Mouse (Mus musculus) midbrain, embryonic 10.5 days (tissue): Measurements from ENCODE around the gene Eapp. TPM values are rescaled to one million over a fixed set of nuclear protein-coding genes. Genes with fewer than 3 reads are reported as not detected.
"Not testable (repeated sequence)": the region's sequence is repeated elsewhere in the genome, so short reads cannot be mapped to it uniquely, and the experiment has no call there.

ENCODE experiments used
- DNase-seq: peaks from one replicate; pipeline ENCODE4 v3.0.0-alpha.2; 2017; ENCODE audit warnings: low spot score
- H3K27ac ChIP-seq: fragments of 300-500 bp; sonication (generic); replicated peaks from 2 replicates; pipeline ENCODE4 v1.5.1; 2016; ENCODE audit warnings: mild to moderate bottlenecking
- H3K27me3 ChIP-seq: fragments of 300-500 bp; sonication (generic); 2 replicates; pipeline ENCODE4 v1.6.1; 2016; ENCODE audit warnings: low read depth, mild to moderate bottlenecking; ENCODE audit not compliant: poor library complexity, severe bottlenecking
- H3K36me3 ChIP-seq: fragments of 300-500 bp; sonication (generic); 2 replicates; pipeline ENCODE4 v1.6.1; 2016; ENCODE audit warnings: mild to moderate bottlenecking, moderate library complexity
- H3K4me1 ChIP-seq: fragments of 300-500 bp; sonication (generic); 2 replicates; pipeline ENCODE4 v1.6.1; 2016
- H3K4me3 ChIP-seq: fragments of 300-500 bp; sonication (generic); 2 replicates; pipeline ENCODE4 v1.5.1; 2016; ENCODE audit warnings: mild to moderate bottlenecking, moderate library complexity
- H3K9me3 ChIP-seq: fragments of 300-500 bp; sonication (generic); replicated peaks from 2 replicates; pipeline ENCODE4 v1.6.1; 2016; ENCODE audit warnings: mild to moderate bottlenecking
- WGBS: fragments of 180-500 bp; shearing (Covaris S2); methylation state at CpG from one replicate; pipeline ENCODE4 v1.1.7; 2016; 5-methylcytosine and 5-hydroxymethylcytosine counted together
- polyA plus RNA-seq: library from polyadenylated mRNA; unstranded; fragments of >200 nt; fragmentation: Nextera tagmentation; extraction: Ambion mirVana; gene quantifications from 2 replicates; pipeline ENCODE4 v1.2.1, GENCODE M21; 2016

Gene Eapp
- polyA plus RNA-seq: 71.0 and 73.0 TPM in 2 replicates

DNA sequence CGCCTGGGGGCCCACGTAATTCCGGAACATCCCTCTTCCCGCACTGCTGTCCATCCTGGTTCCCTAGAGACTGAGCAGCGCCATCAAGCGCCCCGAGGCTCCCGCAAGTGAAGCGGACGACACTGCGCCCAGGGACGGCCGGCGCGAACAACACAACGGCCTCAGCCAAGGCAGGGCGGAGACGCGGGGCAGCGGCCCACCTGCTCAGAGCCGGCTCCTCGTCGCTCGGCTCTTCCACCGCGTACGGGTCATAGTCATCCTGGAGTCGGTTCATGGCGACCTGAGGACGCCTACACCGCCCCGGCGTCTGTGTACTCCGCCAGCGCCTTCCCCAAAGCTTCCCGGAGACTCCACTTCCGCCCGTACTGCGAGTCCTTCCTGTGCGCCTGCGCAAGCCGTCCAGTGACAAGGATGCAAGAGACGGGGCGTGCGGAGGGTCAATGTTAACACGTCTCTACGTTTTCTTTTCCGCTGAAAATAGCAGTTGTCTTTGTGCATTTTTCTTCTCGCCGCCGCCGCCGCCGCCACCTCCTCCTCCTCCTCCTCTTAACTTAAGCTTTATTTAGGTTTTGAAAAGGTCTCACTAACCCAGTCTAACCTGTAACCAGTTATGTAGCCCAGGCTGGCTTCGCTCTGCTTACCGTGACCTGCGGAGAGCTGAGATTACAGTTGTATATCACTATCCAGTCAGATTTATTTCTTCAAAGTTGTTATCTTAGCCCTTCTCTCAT is at the start of gene Eapp:
Gene Eapp, minus strand, starts transcription at position 387 of the 731 bp plus-strand sequence.
- Histone ChIP-seq H3K27ac (peak within 1 kb of the TSS; percentile 96), H3K4me3 (peak within 1 kb of the TSS; percentile 78), H3K9me3 (no peaks in the 10 kb centered on the region), H3K36me3 (peaks cover 21% of the 10 kb centered on the region), H3K4me1 (peaks cover 6% of the 10 kb centered on the region), H3K27me3 (no peaks in the 10 kb centered on the region)
- peak; percentile 96 for DNase-seq
- WGBS: under 1% methylated on average over 57 of the region's 57 CpGs

DNA sequence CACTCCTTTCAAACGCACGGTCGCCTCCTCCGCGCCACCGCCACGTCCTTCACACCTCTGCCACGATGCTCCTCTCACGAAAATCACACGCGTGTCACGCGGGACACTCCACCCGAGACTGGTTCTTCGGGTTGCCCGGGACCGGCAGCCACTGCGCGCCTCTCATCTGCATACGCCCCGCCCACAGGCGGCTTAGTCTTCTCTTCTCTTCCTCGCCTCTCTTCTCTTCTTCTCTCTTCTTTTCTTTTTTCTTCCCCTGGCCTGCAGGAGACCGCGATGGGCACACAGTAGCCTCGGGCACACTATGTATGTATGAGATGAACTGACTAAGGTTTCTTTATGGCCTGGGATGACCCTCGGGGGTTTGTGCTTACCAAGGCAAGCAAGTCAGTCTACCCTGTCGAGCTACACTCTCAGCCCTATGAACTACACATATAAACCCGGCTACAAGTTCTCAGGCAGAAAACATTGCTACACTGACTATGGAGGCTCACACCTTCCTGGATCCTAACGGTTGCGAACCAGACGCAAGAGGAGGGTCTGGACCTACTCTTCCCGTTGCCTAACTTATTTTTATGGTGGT is 43.1 kb upstream of the Eapp start:
- not testable (repeated sequence) for H3K27me3 ChIP-seq, DNase-seq, H3K4me1 ChIP-seq, H3K36me3 ChIP-seq, H3K9me3 ChIP-seq
- Histone ChIP-seq H3K4me3 (peak overlapping the region; percentile 39), H3K27ac (peak overlapping the region; percentile 77)
- WGBS: under 1% methylated on average over 12 of the region's 33 CpGs

DNA sequence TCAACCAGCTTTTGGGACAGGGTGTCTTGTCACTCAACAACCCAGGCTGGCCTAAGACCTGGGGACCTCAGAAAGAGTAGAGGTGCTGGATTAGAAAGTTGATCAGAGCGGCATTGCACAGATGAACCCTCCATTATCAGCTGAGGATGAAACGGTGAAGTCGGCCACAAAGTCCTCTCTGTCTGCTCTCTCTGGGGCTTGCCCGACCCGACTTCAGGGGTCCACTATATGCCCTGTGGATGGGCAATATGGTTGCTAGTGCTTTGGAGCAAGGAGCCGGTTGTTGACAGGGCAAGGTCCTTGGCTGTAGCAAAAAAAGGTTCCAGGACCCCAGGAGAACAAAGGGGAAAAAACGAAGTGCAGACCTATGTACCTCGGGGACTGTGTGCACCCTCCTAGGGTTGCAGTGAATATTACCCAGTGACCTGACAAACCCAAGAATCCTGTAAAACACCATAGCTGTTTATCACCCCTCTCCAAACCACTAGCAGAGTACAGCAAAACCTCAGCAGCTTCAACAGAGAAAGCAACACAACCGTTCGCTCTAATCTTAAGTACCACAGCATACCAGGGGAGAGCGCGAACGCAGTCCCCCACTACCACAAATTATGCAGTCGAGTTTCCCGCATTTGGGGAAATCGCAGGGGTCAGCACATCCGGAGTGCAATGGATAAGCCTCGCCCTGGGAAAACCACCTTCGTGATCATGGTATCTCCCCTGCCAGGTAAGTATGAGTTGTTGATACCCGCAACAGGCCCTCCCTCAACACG is 42.4 kb upstream of the Eapp start:
- WGBS: no CpG with 5 or more reads among the region's 21 CpGs

DNA sequence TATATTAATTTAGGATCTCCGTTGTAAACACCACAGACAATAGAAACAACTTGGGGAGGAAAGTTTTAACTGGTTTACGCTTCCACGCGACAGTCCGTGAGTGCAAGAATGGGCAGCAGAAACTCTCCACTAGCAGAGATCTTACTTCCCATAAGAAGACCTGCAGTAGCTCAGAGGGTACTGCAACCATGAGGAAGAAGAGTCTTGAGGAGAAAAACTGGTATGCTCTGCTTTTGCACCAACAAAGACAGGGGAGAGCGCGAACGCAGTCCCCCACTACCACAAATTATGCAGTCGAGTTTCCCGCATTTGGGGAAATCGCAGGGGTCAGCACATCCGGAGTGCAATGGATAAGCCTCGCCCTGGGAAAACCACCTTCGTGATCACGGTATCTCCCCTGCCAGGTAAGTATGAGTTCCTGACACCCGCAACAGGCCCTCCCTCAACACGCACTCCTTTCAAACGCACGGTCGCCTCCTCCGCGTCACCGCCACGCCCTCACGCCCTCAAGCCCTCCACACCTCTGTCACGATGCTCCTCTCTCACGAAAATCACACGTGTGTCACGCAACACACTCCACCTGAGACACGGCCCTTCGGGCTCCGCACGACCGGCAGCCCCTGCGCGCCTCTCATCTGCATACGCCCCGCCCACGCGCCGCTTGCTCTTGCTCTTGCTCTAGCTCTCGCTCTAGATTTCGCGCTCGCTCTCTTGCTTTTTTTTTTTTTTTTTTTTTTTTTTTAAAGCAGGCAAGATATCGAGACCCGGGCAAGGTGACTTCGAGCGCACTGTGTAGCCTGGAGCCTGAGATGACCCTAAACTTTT is 38.8 kb upstream of the Eapp start:
- H3K4me1 ChIP-seq, H3K27ac ChIP-seq, H3K36me3 ChIP-seq, H3K4me3 ChIP-seq, DNase-seq, H3K9me3 ChIP-seq, H3K27me3 ChIP-seq: not testable (repeated sequence)
- 2% methylated on average over 10 of the region's 49 CpGs for WGBS

More for the DNA sequence above, 42.4 kb upstream of the Eapp start:
- H3K27me3 ChIP-seq, H3K36me3 ChIP-seq, DNase-seq, H3K27ac ChIP-seq, H3K4me1 ChIP-seq, H3K4me3 ChIP-seq, H3K9me3 ChIP-seq: not testable (repeated sequence)

DNA sequence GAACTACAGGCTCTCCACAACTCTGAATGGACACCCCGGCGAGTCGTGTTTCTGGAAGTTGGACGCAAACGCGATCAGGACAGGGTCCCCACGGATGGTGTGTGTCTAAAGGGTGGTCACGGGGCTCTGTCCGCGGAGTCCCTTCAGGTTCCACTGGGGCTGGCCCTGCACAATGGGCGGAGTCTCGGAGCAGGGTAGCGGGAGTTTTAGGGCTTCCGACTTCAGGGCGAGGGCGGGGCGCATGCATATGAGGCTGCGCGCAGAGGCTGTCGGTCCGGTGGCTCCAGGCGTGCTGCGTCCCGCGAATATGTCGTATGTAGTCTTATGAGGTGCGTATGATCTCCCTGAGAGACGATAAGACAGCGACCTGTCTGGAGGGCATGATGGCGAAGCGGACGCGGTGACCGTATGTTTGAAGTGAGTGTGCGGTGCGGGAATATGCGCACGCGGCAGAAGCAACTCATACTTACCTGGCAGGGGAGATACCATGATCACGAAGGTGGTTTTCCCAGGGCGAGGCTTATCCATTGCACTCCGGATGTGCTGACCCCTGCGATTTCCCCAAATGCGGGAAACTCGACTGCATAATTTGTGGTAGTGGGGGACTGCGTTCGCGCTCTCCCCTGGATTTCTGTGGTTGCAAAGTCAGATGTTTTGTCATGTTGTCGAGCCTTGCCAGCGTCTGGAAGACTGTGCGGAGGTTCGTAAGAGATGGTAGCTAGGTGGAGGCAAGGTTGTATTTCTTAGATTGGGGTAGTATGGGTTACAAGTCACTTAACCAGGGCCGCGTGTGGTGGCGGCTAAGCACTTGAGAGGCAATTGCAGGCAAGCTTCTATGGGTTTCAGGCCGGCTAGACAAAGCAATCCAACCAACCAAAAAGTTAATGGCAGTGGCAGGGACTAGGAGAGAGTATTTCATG is 33.7 kb upstream of the Eapp start:
- not testable (repeated sequence) for H3K27me3 ChIP-seq, H3K36me3 ChIP-seq, H3K4me1 ChIP-seq, H3K27ac ChIP-seq, H3K4me3 ChIP-seq, H3K9me3 ChIP-seq, DNase-seq
- WGBS: no CpG with 5 or more reads among the region's 56 CpGs

DNA sequence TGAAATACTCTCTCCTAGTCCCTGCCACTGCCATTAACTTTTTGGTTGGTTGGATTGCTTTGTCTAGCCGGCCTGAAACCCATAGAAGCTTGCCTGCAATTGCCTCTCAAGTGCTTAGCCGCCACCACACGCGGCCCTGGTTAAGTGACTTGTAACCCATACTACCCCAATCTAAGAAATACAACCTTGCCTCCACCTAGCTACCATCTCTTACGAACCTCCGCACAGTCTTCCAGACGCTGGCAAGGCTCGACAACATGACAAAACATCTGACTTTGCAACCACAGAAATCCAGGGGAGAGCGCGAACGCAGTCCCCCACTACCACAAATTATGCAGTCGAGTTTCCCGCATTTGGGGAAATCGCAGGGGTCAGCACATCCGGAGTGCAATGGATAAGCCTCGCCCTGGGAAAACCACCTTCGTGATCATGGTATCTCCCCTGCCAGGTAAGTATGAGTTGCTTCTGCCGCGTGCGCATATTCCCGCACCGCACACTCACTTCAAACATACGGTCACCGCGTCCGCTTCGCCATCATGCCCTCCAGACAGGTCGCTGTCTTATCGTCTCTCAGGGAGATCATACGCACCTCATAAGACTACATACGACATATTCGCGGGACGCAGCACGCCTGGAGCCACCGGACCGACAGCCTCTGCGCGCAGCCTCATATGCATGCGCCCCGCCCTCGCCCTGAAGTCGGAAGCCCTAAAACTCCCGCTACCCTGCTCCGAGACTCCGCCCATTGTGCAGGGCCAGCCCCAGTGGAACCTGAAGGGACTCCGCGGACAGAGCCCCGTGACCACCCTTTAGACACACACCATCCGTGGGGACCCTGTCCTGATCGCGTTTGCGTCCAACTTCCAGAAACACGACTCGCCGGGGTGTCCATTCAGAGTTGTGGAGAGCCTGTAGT is 23.4 kb upstream of the Eapp start:
- H3K36me3 ChIP-seq, H3K4me1 ChIP-seq: not testable (repeated sequence)

DNA sequence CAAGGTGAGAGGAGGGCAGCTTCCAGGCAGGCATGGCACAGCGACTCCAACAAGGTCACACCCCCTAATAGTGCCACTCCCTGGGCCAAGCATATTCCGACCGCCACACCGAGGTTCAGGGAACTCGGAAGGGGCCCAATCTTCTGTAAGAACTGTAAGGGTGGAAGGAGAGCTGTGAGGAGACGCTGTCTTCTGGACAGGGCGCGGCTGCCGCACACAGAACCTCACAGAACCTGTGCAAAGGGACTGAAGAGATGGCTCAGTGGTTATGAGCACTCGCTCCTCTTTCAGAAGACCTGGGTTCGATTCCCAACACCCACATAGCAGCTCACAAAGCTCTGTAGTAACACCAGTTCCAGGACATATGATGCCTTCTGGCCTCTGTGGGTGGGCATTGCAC is 21.8 kb upstream of the Eapp start:
- H3K36me3 ChIP-seq, H3K27me3 ChIP-seq, H3K27ac ChIP-seq, DNase-seq, H3K9me3 ChIP-seq, H3K4me3 ChIP-seq, H3K4me1 ChIP-seq: not testable (repeated sequence)
- 72% methylated on average over 7 of the region's 11 CpGs for WGBS

More for the DNA sequence above, 23.4 kb upstream of the Eapp start:
- no CpG with 5 or more reads among the region's 56 CpGs for WGBS
- DNase-seq, H3K4me3 ChIP-seq, H3K27me3 ChIP-seq, H3K9me3 ChIP-seq, H3K27ac ChIP-seq: not testable (repeated sequence)

DNA sequence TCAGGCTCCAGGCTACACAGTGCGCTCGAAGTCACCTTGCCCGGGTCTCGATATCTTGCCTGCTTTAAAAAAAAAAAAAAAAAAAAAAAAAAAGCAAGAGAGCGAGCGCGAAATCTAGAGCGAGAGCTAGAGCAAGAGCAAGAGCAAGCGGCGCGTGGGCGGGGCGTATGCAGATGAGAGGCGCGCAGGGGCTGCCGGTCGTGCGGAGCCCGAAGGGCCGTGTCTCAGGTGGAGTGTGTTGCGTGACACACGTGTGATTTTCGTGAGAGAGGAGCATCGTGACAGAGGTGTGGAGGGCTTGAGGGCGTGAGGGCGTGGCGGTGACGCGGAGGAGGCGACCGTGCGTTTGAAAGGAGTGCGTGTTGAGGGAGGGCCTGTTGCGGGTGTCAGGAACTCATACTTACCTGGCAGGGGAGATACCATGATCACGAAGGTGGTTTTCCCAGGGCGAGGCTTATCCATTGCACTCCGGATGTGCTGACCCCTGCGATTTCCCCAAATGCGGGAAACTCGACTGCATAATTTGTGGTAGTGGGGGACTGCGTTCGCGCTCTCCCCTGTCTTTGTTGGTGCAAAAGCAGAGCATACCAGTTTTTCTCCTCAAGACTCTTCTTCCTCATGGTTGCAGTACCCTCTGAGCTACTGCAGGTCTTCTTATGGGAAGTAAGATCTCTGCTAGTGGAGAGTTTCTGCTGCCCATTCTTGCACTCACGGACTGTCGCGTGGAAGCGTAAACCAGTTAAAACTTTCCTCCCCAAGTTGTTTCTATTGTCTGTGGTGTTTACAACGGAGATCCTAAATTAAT is 18.3 kb upstream of the Eapp start:
- H3K27ac ChIP-seq, H3K27me3 ChIP-seq, H3K4me1 ChIP-seq, H3K36me3 ChIP-seq, H3K4me3 ChIP-seq, H3K9me3 ChIP-seq, DNase-seq: not testable (repeated sequence)
- WGBS: 0% methylated on average over 6 of the region's 48 CpGs

DNA sequence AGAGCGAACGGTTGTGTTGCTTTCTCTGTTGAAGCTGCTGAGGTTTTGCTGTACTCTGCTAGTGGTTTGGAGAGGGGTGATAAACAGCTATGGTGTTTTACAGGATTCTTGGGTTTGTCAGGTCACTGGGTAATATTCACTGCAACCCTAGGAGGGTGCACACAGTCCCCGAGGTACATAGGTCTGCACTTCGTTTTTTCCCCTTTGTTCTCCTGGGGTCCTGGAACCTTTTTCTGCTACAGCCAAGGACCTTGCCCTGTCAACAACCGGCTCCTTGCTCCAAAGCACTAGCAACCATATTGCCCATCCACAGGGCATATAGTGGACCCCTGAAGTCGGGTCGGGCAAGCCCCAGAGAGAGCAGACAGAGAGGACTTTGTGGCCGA is 14.8 kb upstream of the Eapp start:
- DNase-seq, H3K4me3 ChIP-seq, H3K4me1 ChIP-seq, H3K36me3 ChIP-seq, H3K27ac ChIP-seq, H3K9me3 ChIP-seq, H3K27me3 ChIP-seq: not testable (repeated sequence)
- 4% methylated on average over 5 of the region's 8 CpGs for WGBS

DNA sequence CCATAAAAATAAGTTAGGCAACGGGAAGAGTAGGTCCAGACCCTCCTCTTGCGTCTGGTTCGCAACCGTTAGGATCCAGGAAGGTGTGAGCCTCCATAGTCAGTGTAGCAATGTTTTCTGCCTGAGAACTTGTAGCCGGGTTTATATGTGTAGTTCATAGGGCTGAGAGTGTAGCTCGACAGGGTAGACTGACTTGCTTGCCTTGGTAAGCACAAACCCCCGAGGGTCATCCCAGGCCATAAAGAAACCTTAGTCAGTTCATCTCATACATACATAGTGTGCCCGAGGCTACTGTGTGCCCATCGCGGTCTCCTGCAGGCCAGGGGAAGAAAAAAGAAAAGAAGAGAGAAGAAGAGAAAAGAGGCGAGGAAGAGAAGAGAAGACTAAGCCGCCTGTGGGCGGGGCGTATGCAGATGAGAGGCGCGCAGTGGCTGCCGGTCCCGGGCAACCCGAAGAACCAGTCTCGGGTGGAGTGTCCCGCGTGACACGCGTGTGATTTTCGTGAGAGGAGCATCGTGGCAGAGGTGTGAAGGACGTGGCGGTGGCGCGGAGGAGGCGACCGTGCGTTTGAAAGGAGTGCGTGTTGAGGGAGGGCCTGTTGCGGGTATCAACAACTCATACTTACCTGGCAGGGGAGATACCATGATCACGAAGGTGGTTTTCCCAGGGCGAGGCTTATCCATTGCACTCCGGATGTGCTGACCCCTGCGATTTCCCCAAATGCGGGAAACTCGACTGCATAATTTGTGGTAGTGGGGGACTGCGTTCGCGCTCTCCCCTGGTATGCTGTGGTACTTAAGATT is 14.2 kb upstream of the Eapp start:
- not testable (repeated sequence) for H3K36me3 ChIP-seq, H3K4me1 ChIP-seq, H3K27me3 ChIP-seq, H3K9me3 ChIP-seq, DNase-seq
- WGBS: 2% methylated on average over 13 of the region's 44 CpGs
- Histone ChIP-seq H3K27ac (peak overlapping the region; percentile 76), H3K4me3 (peak overlapping the region; percentile 36; the same call in 1 of the 2 replicates)
